Mouse (Mus musculus) midbrain, embryonic 11.5 days (tissue): ENCODE results near the gene Gm364. TPM values are rescaled to one million over a fixed set of nuclear protein-coding genes. Genes with fewer than 3 reads are reported as not detected.
A peak's percentile ranks its signal among the peaks of the same experiment; 100 is the strongest.

ENCODE experiments used
- ATAC-seq: fragments of 200-750 bp; cut with Nextera tagmentation; 2 replicates; pipeline ENCODE4 v1.8.0; 2017; ENCODE audit warnings: moderate TSS enrichment, moderate library complexity; ENCODE audit not compliant: low FRiP score
- DNase-seq: peaks from one replicate; pipeline ENCODE4 v3.0.0; 2015; ENCODE audit warnings: low spot score; ENCODE audit errors: missing footprints
- H3K27ac ChIP-seq: fragments of 300-500 bp; sonication (generic); 2 replicates; pipeline ENCODE4 v1.5.1; 2014; ENCODE audit warnings: low read depth, low read length
- H3K27me3 ChIP-seq: fragments of 300-500 bp; sonication (generic); 2 replicates; pipeline ENCODE4 v1.6.1; 2014; ENCODE audit warnings: mild to moderate bottlenecking, low read length, moderate library complexity, mixed read lengths; ENCODE audit not compliant: control insufficient read depth, insufficient read depth
- H3K36me3 ChIP-seq: fragments of 300-500 bp; sonication (generic); 2 replicates; pipeline ENCODE4 v1.6.1; 2014; ENCODE audit warnings: mild to moderate bottlenecking, low read length, moderate library complexity, mixed read lengths; ENCODE audit not compliant: control insufficient read depth, insufficient read depth
- H3K4me1 ChIP-seq: fragments of 300-500 bp; sonication (generic); 2 replicates; pipeline ENCODE4 v1.6.1; 2014; ENCODE audit warnings: low read length; ENCODE audit not compliant: control insufficient read depth, insufficient read depth
- H3K4me2 ChIP-seq: fragments of 300-500 bp; sonication (generic); 2 replicates; pipeline ENCODE4 v1.6.1; 2014; ENCODE audit warnings: mild to moderate bottlenecking, moderate library complexity
- H3K4me3 ChIP-seq: fragments of 300-500 bp; sonication (generic); 2 replicates; pipeline ENCODE4 v1.5.1; 2014; ENCODE audit warnings: low read depth, low read length
- H3K9ac ChIP-seq: fragments of 300-500 bp; sonication (generic); 2 replicates; pipeline ENCODE4 v1.6.1; 2014; ENCODE audit warnings: low read length
- H3K9me3 ChIP-seq: fragments of 300-500 bp; sonication (generic); 2 replicates; pipeline ENCODE4 v1.6.1; 2016; ENCODE audit warnings: low read length; ENCODE audit not compliant: control insufficient read depth
- WGBS: fragments of 180-500 bp; shearing (Covaris S2); extraction: QIAGEN DNeasy Blood & Tissue Kit; methylation state at CpG from one replicate; pipeline ENCODE4 v1.1.7; 2014; 5-methylcytosine and 5-hydroxymethylcytosine counted together
- polyA plus RNA-seq: library from polyadenylated mRNA; unstranded; fragments of >200 nt; fragmentation: Nextera tagmentation; extraction: Ambion mirVana; gene quantifications from 2 replicates; pipeline ENCODE4 v1.2.1, GENCODE M21; 2014

The Gm364 gene
- polyA plus RNA-seq, 1 experiment from 2014 or later = not detected

GRCm38 (mm10) chrX:57392367-57393246 is 16.3 kb upstream of the Gm364 start, which contains the start of gene Rbmx:
Rbmx (minus strand) TSS chrX:57393036.
- Histone ChIP-seq H3K27ac (peak within 1 kb of the TSS; percentile 89), H3K9me3 (no peaks in the 10 kb centered on the region), H3K27me3 (no peaks in the 10 kb centered on the region), H3K4me3 (peak within 1 kb of the TSS; percentile 64), H3K36me3 (0 out of 2 replicates have a peak, but pooled peaks cover 2% of the 10 kb centered on the region), H3K9ac (peak within 1 kb of the TSS; percentile 90), H3K4me2 (peak within 1 kb of the TSS; percentile 43; the same call in 1 of the 2 replicates), H3K4me1 (no peaks in the 10 kb centered on the region)
- ATAC-seq (peak; percentile 96), DNase-seq (peak; percentile 96)
- 18% methylated on average over 50 of the region's 50 CpGs for WGBS

DNA sequence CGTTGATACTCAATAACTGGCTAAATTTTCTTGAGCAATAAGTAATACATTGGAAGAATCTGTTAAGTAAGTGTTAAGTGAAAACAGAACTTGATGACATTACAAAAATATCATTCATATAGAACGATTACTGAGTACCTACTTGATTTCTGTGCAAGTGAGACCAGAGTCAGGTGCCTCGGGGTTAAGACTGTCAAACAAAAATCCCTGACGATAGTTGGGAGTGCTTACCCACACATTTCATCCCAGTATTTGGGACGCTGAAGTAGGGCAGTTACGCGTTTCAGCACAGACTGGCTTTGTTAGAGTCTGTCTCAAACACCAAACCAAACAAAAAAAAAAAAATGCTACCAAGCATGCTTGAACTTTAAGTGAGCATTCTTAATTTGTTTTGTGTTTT is 15.5 kb upstream of the Gm364 start:
- H3K9ac ChIP-seq = peak overlapping the region; percentile 33
- DNase-seq (no peak), ATAC-seq (peak; percentile 33)
- H3K4me3 ChIP-seq = no peak overlapping the region
- no peaks in the 10 kb centered on the region for H3K27me3 ChIP-seq
- H3K27ac ChIP-seq = no peak overlapping the region
- H3K4me1 ChIP-seq = no peaks in the 10 kb centered on the region
- peak overlapping the region; percentile 33; the same call in 1 of the 2 replicates for H3K4me2 ChIP-seq
- 23% methylated on average over 7 of the region's 7 CpGs for WGBS
- H3K9me3 ChIP-seq = no peaks in the 10 kb centered on the region
- 0 out of 2 replicates have a peak, but pooled peaks cover 2% of the 10 kb centered on the region for H3K36me3 ChIP-seq

DNA sequence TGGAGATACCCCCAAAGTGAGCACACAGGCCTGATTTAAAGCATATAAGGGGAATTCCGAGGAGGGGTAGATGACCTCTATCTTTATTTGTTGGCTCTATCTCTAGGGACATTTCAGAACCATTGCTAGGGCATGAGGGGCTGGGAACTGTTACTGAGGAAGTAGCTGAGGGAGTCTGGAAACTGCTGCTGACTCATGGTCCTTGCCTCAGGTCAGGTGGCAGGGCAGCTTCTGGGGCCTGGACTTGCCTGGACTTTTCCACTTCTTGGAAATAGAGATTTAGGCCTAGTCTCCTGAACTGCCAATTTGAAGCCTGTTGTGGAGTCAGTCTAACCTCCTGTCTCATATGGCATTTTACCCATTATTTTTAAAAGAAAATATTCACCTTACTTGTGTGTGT is 7.6 kb upstream of the Gm364 start:
- H3K4me2 ChIP-seq = no peak overlapping the region
- DNase-seq (no peak), ATAC-seq (no peak)
- H3K36me3 ChIP-seq = no peaks in the 10 kb centered on the region
- H3K27me3 ChIP-seq = no peaks in the 10 kb centered on the region
- no peak overlapping the region for H3K27ac ChIP-seq
- H3K4me3 ChIP-seq = no peak overlapping the region
- H3K4me1 ChIP-seq = no peaks in the 10 kb centered on the region
- 73% methylated on average over 1 of the region's 1 CpGs for WGBS
- H3K9me3 ChIP-seq = no peaks in the 10 kb centered on the region
- H3K9ac ChIP-seq = no peak overlapping the region

- Histone ChIP-seq H3K9me3 (no peaks in the 10 kb centered on the region), H3K9ac (no peak overlapping the region), H3K27ac (no peak overlapping the region), H3K4me2 (no peak overlapping the region), H3K27me3 (no peaks in the 10 kb centered on the region), H3K36me3 (no peaks in the 10 kb centered on the region), H3K4me1 (no peaks in the 10 kb centered on the region), H3K4me3 (no peak overlapping the region)
- DNase-seq (no peak), ATAC-seq (peak; percentile 22; the same call in 1 of the 2 replicates)
Measured at GRCm38 (mm10) chrX:57403651-57404050, 5.3 kb upstream of the Gm364 start.

GRCm38 (mm10) chrX:57431610-57432009 is 22.7 kb downstream of the Gm364 start:
- Histone ChIP-seq H3K27ac (no peak overlapping the region), H3K4me3 (no peak overlapping the region), H3K27me3 (no peaks in the 10 kb centered on the region), H3K36me3 (no peaks in the 10 kb centered on the region), H3K4me2 (no peak overlapping the region), H3K4me1 (no peaks in the 10 kb centered on the region), H3K9ac (no peak overlapping the region), H3K9me3 (no peaks in the 10 kb centered on the region)
- ATAC-seq (no peak), DNase-seq (peak; percentile 87)
- WGBS = 20% methylated on average over 2 of the region's 2 CpGs

DNA sequence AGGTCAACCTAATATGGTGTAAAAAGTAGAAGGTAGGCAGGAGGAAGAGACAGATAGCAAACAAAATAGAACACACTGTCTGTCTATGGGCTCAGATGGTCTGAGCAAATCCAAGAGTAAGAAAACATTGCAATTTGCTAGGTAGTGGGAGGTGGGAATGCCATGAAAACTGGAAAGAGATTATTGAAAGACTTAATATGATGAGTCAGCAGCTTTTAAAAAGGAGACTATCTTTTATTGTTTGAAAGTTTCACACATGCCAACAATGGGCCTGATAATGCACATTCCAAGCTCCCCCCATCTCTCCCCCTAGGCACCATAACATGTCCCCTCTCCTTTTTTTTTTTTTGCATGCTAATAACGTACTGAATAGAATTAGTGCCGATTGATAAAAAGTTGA is 24.9 kb downstream of the Gm364 start:
- 92% methylated on average over 2 of the region's 2 CpGs for WGBS
- no peak overlapping the region for H3K4me2 ChIP-seq
- no peaks in the 10 kb centered on the region for H3K4me1 ChIP-seq
- ATAC-seq (no peak), DNase-seq (no peak)
- no peaks in the 10 kb centered on the region for H3K36me3 ChIP-seq
- H3K9me3 ChIP-seq = no peaks in the 10 kb centered on the region
- H3K9ac ChIP-seq = no peak overlapping the region
- H3K27me3 ChIP-seq = no peaks in the 10 kb centered on the region
- H3K27ac ChIP-seq = no peak overlapping the region
- H3K4me3 ChIP-seq = no peak overlapping the region

DNA sequence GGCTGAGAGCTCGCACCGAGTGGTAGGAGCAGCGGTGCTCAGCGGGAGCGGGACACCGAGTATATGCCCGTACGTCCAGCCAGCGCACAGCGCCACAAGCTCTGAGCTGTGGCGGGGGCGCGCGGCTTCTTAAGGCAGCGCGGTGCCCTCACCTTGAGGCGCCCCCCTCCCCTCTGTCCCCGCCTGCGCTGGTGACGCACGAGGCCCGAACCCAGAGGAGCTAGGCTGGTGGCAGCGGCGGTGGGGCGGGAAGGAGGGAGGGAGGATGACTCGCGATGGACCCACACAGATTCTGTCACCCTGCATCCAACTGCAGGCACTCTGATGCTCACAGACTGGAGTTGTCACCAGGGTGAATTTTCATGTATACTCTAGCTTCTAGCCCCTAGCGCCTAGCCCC is 94.7 kb downstream of the Gm364 start, which contains the start of gene Gpr101:
Gene Gpr101 (minus strand): TSS at position 124 of the 400 bp plus-strand sequence.
- Histone ChIP-seq H3K36me3 (no peaks in the 10 kb centered on the region), H3K4me2 (peak within 1 kb of the TSS; percentile 62), H3K9ac (peak within 1 kb of the TSS; percentile 30; the same call in 1 of the 2 replicates), H3K4me3 (peak within 1 kb of the TSS; percentile 30), H3K9me3 (no peaks in the 10 kb centered on the region), H3K4me1 (no peaks in the 10 kb centered on the region), H3K27me3 (peaks cover 2% of the 10 kb centered on the region; the same call in 1 of the 2 replicates), H3K27ac (no peak within 1 kb of the TSS)
- WGBS = 17% methylated on average over 27 of the region's 28 CpGs
- DNase-seq = peak; percentile 86
- peak; percentile 59 for ATAC-seq

DNA sequence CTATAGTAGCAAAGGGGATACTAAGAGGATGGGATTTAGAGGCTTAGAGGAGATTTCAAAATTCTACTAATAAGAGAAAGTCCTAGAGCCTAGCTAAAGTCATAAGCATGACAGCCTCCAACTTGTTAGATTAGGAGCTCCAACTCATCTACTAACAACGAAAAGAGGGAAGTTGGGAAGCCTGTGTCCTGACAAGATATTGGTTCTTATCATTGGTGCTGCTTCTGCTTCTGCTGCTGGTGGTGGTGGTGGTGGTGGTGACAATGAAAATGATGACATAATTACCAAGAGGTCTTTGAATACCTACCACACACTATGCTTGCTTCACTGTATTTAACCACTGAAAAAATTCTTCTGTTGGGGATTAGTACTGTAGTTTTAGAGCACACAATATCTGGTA is 97.3 kb downstream of the Gm364 start:
- Histone ChIP-seq H3K4me3 (no peak overlapping the region), H3K27ac (no peak overlapping the region), H3K4me2 (no peak overlapping the region), H3K9me3 (no peaks in the 10 kb centered on the region), H3K27me3 (peaks cover 2% of the 10 kb centered on the region; the same call in 1 of the 2 replicates), H3K36me3 (no peaks in the 10 kb centered on the region), H3K9ac (no peak overlapping the region), H3K4me1 (no peaks in the 10 kb centered on the region)
- WGBS = 94% methylated on average over 1 of the region's 1 CpGs
- no peak for ATAC-seq
- DNase-seq = no peak
